Mouse (Mus musculus) spleen, adult 18-20 months (tissue): ENCODE measurements around the gene Sel1l.

Source experiments
- DNase-seq, 2 experiments: peaks; one replicate each; pipeline ENCODE4 v3.0.0; 2022; ENCODE audit warnings: mixed read lengths in 2 of 2

The Sel1l gene

GRCm38 (mm10) chr12:91849045-91849467, at the start of gene Sel1l:
TSS of gene Sel1l (minus strand) at chr12:91849157.
- peak; percentile 93 to 96 for DNase-seq

GRCm38 (mm10) chr12:91892622-91893560, 43.9 kb upstream of the Sel1l start:
- no peak for DNase-seq

- DNase-seq, result no peak
Measured at GRCm38 (mm10) chr12:91880431-91880830, 31.5 kb upstream of the Sel1l start.

GRCm38 (mm10) chr12:91878912-91879250, 29.9 kb upstream of the Sel1l start:
- DNase-seq, result no peak

- no peak for DNase-seq
Measured at GRCm38 (mm10) chr12:91878056-91878911, 29.3 kb upstream of the Sel1l start.

- peak in 1 of 2 experiments; percentile 20 for DNase-seq
Measured at GRCm38 (mm10) chr12:91877646-91878045, 28.7 kb upstream of the Sel1l start.

GRCm38 (mm10) chr12:91870671-91871070, 21.7 kb upstream of the Sel1l start:
- no peak for DNase-seq

GRCm38 (mm10) chr12:91869352-91869751, 20.4 kb upstream of the Sel1l start:
- no peak for DNase-seq

- DNase-seq, result no peak
Measured at GRCm38 (mm10) chr12:91854330-91854729, 5.4 kb upstream of the Sel1l start.

- DNase-seq, result peak in 1 of 2 experiments; percentile 7
Measured at GRCm38 (mm10) chr12:91848394-91849044, 438 bp downstream of the Sel1l start.

GRCm38 (mm10) chr12:91846038-91846437, 2.9 kb downstream of the Sel1l start:
- no peak for DNase-seq

- DNase-seq, result no peak
Measured at GRCm38 (mm10) chr12:91845393-91845792, 3.6 kb downstream of the Sel1l start.

- no peak for DNase-seq
Measured at GRCm38 (mm10) chr12:91844542-91844941, 4.4 kb downstream of the Sel1l start.

GRCm38 (mm10) chr12:91843888-91844287, 5.1 kb downstream of the Sel1l start:
- DNase-seq, result no peak

GRCm38 (mm10) chr12:91841714-91842113, 7.2 kb downstream of the Sel1l start:
- DNase-seq, result no peak

- DNase-seq, result no peak
Measured at GRCm38 (mm10) chr12:91838261-91838660, 10.7 kb downstream of the Sel1l start.

GRCm38 (mm10) chr12:91837401-91838065, 11.4 kb downstream of the Sel1l start:
- DNase-seq, result no peak

GRCm38 (mm10) chr12:91833939-91834333, 15.0 kb downstream of the Sel1l start:
- no peak for DNase-seq

- no peak for DNase-seq
Measured at GRCm38 (mm10) chr12:91833237-91833938, 15.6 kb downstream of the Sel1l start.

GRCm38 (mm10) chr12:91831410-91831809, 17.5 kb downstream of the Sel1l start:
- no peak for DNase-seq

GRCm38 (mm10) chr12:91820461-91820860, 28.5 kb downstream of the Sel1l start:
- DNase-seq, result no peak

GRCm38 (mm10) chr12:91818726-91819125, 30.2 kb downstream of the Sel1l start:
- no peak for DNase-seq
